ENCODE assay signal across 13 mouse cellular contexts in the genomic region with DNA sequence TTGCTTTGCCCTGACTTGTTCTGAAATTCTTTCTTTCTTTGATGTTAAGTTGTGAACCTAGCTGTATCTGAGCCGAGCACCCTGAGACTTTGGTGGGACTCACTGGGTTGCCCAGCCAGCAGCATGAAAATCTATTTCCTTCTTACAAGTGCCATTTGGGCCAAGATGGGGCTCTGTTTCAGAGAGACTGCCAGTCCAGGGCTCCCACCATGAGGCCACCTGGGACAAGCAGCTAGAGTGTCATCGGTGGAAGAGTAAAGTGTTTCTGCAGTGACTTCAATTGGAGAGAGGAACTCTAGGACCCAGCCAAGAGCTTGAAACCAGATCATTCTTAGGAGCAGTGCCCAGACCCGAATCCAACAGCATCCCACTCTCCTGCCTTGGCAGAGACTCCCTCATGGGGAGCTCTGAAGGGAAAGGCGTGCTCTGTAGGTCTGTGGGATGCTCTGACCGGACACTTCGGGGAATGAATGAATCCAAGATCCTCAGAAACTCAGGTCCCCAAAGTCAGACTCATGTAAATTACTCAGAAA.
DNase-seq lines count a peak whose midpoint lies in the region; ATAC-seq and TF ChIP-seq lines count a peak whose summit lies in the region.
"Had no signal": no experiment of that assay in that cellular context is flagged by ENCODE, and none has a peak within 500 bp of the region (broad histone marks: within the 10 kb centered on the region; RNA-seq: fewer than 3 reads in every experiment).

No protein-coding gene starts in this region.

- no peaks in the 10 kb centered on the region for H3K36me3 ChIP-seq in lung, embryonic 15.5 days
- H3K36me3 ChIP-seq in heart, embryonic 14.5 days (ENCODE audit: control insufficient read depth, insufficient read depth, low read length), result no peaks in the 10 kb centered on the region
- H3K36me3 ChIP-seq in midbrain, embryonic 15.5 days (replicated peaks), result no peaks in the 10 kb centered on the region
- H3K36me3 ChIP-seq: liver, embryonic 15.5 days; neural tube, embryonic 15.5 days had no signal

- TF ChIP-seq CTCF in embryonic fibroblast, embryonic 13.5 days (IDR thresholded peaks at IDR 0.05; ENCODE audit: borderline replicate concordance, insufficient read depth, low read length), result no peak

- WGBS in lung, embryonic 15.5 days, result 76% methylated on average over 6 of the region's 6 CpGs
- 69% methylated on average over 6 of the region's 6 CpGs for WGBS in heart, embryonic 14.5 days
- WGBS in midbrain, embryonic 15.5 days, result 88% methylated on average over 6 of the region's 6 CpGs

- no peaks in the 10 kb centered on the region for H3K9me3 ChIP-seq in lung, embryonic 15.5 days
- H3K9me3 ChIP-seq in heart, embryonic 14.5 days (ENCODE audit: control insufficient read depth, low read length), result no peaks in the 10 kb centered on the region
- no peaks in the 10 kb centered on the region for H3K9me3 ChIP-seq in midbrain, embryonic 15.5 days
- H3K9me3 ChIP-seq: liver, embryonic 15.5 days; neural tube, embryonic 15.5 days had no signal

- H3K4me3 ChIP-seq in lung, embryonic 15.5 days, result no peak overlapping the region
- H3K4me3 ChIP-seq in embryonic fibroblast, embryonic 13.5 days (ENCODE audit: insufficient read depth, low read length), result no peak overlapping the region
- no peak overlapping the region for H3K4me3 ChIP-seq in heart, embryonic 14.5 days (ENCODE audit: control insufficient read depth in 1 of 2, insufficient read depth in 1 of 2, low read depth in 1 of 2, low read length in 2 of 2)
- H3K4me3 ChIP-seq in midbrain, embryonic 15.5 days, result no peak overlapping the region
- H3K4me3 ChIP-seq: liver, embryonic 15.5 days; neural tube, embryonic 15.5 days had no signal

- DNase-seq in lung, adult 18-20 months, result no peak
- peak; percentile 62 for DNase-seq in skeletal muscle tissue, adult 2 months (ENCODE audit: low read depth, low spot score)
- DNase-seq in liver, result no peak
- no peak for DNase-seq in kidney, postnatal 36 days
- DNase-seq: cerebellum, postnatal 36 days; midbrain, embryonic 14.5 days; right cerebral cortex, postnatal 14 days had no signal

- H3K4me1 ChIP-seq in lung, embryonic 15.5 days, result peaks cover 45% of the 10 kb centered on the region
- H3K4me1 ChIP-seq in embryonic fibroblast, embryonic 13.5 days (ENCODE audit: control insufficient read depth, insufficient read depth, low read length), result peaks cover 19% of the 10 kb centered on the region; the same call in 1 of the 2 replicates
- peaks cover 54 to 64% of the 10 kb centered on the region in 2 experiments for H3K4me1 ChIP-seq in heart, embryonic 14.5 days (ENCODE audit: control insufficient read depth in 2 of 2, insufficient read depth in 2 of 2, low read length in 2 of 2)
- peaks cover 8% of the 10 kb centered on the region for H3K4me1 ChIP-seq in midbrain, embryonic 15.5 days

- no peak for ATAC-seq in lung, embryonic 15.5 days (ENCODE audit: borderline replicate concordance, extremely low read depth, low FRiP score, low TSS enrichment)
- no peak for ATAC-seq in heart, embryonic 14.5 days (ENCODE audit: insufficient number of reproducible peaks, insufficient read depth, low FRiP score, low read depth)
- ATAC-seq in midbrain, embryonic 15.5 days (replicated peaks), result no peak

- no peaks in the 10 kb centered on the region for H3K27me3 ChIP-seq in lung, embryonic 15.5 days
- no peaks in the 10 kb centered on the region for H3K27me3 ChIP-seq in heart, embryonic 14.5 days (ENCODE audit: control insufficient read depth, insufficient read depth, low read length)
- no peaks in the 10 kb centered on the region for H3K27me3 ChIP-seq in midbrain, embryonic 15.5 days (replicated peaks)
- H3K27me3 ChIP-seq: liver, embryonic 15.5 days; neural tube, embryonic 15.5 days had no signal

- peak overlapping the region; percentile 57 for H3K27ac ChIP-seq in lung, embryonic 15.5 days
- H3K27ac ChIP-seq in embryonic fibroblast, embryonic 13.5 days (ENCODE audit: insufficient read depth, low read length), result peak overlapping the region; percentile 95
- peak overlapping the region; percentile 96 to 98 for H3K27ac ChIP-seq in heart, embryonic 14.5 days (replicated peaks in 1 of 2; ENCODE audit: control insufficient read depth in 1 of 2, insufficient read depth in 1 of 2, low read depth in 2 of 2, low read length in 2 of 2)
- no peak overlapping the region for H3K27ac ChIP-seq in midbrain, embryonic 15.5 days
- H3K27ac ChIP-seq: liver, embryonic 15.5 days; neural tube, embryonic 15.5 days had no signal

- H3K9ac ChIP-seq in lung, embryonic 15.5 days, result no peak overlapping the region
- no peak overlapping the region for H3K9ac ChIP-seq in heart, embryonic 14.5 days (ENCODE audit: low read length)
- no peak overlapping the region for H3K9ac ChIP-seq in midbrain, embryonic 15.5 days
- H3K9ac ChIP-seq: liver, embryonic 15.5 days; neural tube, embryonic 15.5 days had no signal

- H3K4me2 ChIP-seq in lung, embryonic 15.5 days, result no peak overlapping the region
- H3K4me2 ChIP-seq in heart, embryonic 14.5 days (ENCODE audit: low read length), result no peak overlapping the region
- H3K4me2 ChIP-seq in midbrain, embryonic 15.5 days, result no peak overlapping the region
- H3K4me2 ChIP-seq: liver, embryonic 15.5 days; neural tube, embryonic 15.5 days had no signal

- TF ChIP-seq POLR2A in embryonic fibroblast, embryonic 13.5 days (IDR thresholded peaks at IDR 0.05; ENCODE audit: low read depth, low read length), result no peak
